Mouse (Mus musculus) spleen, adult 18-20 months (tissue): ENCODE data around the gene Map4.
"Not testable (repeated sequence)": the region's sequence is repeated elsewhere in the genome, so short reads cannot be mapped to it uniquely, and the experiment has no call there.

Experiments used
- DNase-seq, 2 experiments: peaks; one replicate each; pipeline ENCODE4 v3.0.0; 2022; ENCODE audit warnings: mixed read lengths in 2 of 2

Gene Map4

DNA sequence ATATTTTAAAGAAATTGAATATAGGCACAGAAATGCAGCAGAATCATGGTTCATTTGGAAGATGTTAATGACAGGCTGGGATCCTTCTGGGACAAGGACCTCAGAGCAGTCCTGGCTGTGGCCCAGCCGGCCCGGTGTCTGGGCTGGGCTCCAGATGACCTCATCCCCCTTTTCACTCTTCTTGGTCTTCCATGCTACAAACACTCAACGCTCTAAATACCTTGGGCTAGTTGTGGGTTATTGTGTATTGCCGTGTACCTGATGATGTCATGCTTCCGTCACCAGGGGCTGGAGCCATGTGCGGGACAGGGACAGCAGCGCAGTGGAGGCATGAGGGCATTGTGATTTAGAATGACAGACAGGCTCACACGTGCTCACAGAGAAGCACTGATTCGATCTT is 139.1 kb downstream of the Map4 start:
- no peak for DNase-seq

- DNase-seq, result no peak
Observed at GRCm38 (mm10) chr9:110071011-110071410, 139.8 kb downstream of the Map4 start.

- DNase-seq, result peak in 1 of 2 experiments; percentile 73
Observed at GRCm38 (mm10) chr9:110071843-110072242, 140.6 kb downstream of the Map4 start.

DNA sequence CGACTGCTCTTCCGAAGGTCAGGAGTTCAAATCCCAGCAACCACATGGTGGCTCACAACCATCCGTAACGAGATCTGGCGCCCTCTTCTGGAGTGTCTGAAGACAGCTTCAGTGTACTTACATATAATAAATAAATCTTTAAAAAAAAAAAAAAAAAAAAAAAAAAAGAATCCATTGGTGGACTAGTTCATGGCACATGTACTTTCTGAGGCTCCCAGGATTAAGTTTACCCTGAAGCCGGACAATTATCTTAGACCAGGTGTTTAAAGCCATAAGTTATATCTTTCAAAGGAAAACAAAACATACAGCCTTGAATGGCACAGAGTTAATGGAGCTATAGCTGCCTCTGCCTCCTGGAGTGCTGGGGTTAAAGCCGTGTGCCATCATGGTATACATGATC is 145.2 kb downstream of the Map4 start:
- DNase-seq, result not testable (repeated sequence)

- DNase-seq, result no peak
Observed at GRCm38 (mm10) chr9:110081066-110081465, 149.8 kb downstream of the Map4 start.

DNA sequence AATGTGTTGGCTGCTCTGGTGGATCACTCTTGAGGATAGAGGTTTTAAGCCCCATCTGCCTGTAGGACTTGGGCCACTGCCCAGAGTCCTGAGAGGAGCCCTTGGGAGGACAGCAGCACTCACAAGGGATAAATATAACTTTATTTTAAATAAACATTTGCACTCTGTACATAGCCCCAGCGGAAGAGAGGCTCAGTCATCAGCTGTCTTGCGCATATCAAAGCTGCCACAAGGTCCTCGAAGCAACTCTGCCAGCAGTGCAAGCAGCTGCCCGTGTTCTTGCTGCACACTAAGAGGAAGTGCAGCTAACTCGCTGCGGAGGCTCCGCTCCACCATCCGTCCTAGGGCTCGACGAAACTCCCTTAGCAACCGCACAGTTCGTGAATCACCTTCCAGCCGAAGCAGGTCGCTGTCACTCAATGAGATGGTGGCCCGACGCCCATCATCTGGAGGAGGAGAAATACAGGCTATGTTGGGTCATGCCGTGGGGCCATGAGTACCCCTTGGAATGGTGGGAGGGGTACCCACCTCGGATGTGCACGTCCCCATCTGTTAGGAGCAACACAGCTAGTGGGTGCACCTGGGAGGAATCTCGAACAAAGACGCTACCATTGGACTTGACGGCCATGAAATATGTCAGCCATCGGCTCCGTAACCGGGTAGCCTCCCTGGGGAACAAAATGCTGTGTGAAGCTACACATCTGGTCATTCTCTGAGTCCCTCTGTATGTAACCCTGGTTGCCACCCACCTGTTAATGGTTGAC is 153.1 kb downstream of the Map4 start:
- DNase-seq, result no peak

GRCm38 (mm10) chr9:110085693-110086092 is 154.4 kb downstream of the Map4 start:
- no peak for DNase-seq

DNA sequence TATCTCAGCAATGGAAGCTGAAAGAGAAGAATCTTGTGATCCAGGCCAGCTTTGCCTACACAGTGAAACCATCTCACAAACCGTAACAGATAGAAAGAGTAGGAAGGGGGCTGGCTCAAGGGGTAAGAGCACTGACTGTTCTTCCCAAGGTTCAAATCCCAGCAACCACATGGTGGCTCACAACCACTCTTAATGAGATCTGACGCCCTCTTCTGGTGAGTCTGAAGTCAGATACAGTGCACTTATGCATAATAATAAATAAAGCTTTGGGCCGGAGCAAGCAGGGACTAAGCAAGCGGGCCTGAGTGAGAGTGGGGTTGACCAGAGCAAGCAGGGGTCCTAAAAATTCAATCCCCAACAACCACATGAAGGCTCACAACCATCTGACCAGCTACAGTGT is 162.0 kb downstream of the Map4 start:
- peak in 1 of 2 experiments; percentile 20 for DNase-seq

- DNase-seq, result no peak
Observed at GRCm38 (mm10) chr9:110094761-110095160, 163.5 kb downstream of the Map4 start.

- DNase-seq, result no peak
Observed at GRCm38 (mm10) chr9:110097791-110098190, 166.5 kb downstream of the Map4 start.

DNA sequence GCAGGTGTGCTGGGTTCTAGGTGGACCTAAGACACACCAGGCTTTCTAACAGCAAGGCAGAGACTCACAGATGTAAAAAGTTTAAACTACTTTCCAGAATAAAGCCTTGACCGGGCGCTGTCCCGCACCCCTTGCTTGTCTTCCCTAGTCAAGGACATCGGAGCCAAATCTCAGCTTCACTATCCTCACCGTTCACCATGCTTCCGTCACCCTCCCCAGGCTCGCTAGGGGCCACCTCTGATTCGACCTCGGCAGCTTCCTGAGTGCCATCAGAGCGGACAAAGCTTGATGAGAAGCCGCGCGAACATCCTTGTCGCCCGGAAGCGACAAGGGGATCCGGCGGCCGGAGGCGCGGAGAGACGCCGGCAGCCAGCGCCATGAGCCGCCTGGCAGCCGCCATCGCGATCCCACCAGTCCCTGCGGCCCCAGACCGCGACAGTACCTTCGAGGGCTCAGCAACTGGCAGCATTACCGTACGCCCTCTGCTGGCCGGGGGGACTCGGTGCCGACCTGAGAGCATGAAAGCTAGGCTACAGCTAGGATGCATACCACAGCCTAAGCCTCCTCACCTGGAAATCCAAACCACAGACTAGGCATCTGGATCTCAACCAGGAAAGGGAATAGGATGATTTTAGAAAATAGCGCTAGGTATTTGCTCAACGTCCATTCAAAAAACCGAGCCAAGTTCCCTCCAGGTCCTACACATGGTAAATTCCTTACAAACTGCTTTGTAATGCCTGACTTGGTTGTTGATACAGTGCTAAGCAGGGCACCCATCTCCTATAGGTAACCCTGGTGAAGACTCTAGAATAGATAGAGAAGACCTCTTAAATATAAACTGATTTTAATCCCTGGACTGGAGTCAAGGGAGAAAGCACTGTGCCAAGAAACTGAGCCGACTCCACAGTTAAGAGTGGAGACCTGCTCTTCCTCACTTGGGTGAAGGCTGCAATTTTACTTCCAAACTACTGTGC is 169.7 kb downstream of the Map4 start:
- DNase-seq, result peak; percentile 82 to 92

DNA sequence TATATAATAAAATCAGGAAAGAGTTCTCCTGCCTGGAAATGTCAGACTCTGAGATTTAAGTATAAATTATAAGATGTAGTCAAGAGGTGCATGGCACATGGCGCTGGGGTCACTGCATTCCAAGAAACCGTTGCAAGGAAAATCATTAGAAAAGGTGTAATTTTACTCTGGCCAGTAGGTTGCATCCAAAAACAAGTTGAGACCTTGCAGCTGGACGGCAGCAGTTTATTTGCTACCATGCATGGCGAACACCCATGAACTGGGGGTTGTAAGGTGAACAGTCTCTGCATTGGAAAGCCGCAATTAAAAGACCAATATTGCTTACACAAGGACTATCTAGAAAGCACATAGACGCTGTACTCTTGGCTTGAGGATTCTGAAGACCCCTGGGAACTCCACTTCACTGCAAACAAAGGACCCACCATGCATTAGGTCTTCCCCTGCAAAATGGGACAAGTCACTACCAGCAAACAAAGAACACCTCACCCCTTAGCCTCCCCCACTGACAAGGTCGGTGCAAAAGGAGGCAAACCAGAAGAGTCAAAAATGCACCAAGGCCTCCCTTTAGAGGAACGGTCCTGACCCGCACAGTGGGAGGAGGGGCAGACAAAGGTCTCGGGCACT is 185.2 kb downstream of the Map4 start:
- DNase-seq, result no peak

- peak; percentile 76 to 86 for DNase-seq
Observed at GRCm38 (mm10) chr9:110116977-110117778, 185.9 kb downstream of the Map4 start, which contains the start of gene Smarcc1. TSS of gene Smarcc1 (plus strand) at chr9:110117708.

DNA sequence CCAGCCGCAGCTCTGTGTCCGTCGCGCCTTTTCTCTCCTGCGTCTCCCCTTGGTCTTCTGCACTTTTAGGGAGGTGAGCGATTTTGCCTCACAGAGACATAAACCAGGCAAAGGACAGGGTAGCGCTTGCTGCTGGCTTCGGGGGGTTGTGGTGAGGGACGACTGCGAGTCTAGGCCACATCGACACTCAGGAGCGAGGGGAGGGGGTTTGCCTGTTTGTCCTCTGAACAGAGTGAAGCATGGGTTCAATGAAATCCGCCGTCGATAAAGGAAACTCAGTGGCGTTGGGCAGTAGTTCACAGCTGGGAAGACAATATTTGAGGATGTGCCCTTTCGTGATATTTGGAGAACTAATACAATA is 186.5 kb downstream of the Map4 start, which contains the start of gene Dhx30:
TSS of gene Dhx30 (minus strand) at position 52 of the 361 bp plus-strand sequence.
- DNase-seq, result no peak

DNA sequence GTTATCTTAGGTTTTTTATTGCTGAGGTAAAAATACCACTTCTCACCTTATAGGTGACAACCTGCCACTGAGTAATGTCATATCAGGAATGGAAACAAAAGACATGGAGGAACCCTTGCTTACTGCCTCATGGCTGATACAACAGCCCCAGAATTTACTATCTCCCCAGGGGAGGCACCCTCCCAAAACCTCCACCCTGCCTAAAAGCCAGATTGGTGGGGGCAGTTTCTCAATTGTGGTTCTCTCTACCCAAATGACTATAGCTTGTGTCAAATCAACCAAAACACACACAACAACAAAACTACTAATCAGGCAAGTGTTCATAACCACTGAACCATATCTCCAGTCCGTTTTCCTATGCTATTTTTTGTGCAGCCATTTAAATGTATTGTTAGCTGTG is 187.0 kb downstream of the Map4 start:
- no peak for DNase-seq

GRCm38 (mm10) chr9:110121424-110121823 is 190.2 kb downstream of the Map4 start:
- no peak for DNase-seq

DNA sequence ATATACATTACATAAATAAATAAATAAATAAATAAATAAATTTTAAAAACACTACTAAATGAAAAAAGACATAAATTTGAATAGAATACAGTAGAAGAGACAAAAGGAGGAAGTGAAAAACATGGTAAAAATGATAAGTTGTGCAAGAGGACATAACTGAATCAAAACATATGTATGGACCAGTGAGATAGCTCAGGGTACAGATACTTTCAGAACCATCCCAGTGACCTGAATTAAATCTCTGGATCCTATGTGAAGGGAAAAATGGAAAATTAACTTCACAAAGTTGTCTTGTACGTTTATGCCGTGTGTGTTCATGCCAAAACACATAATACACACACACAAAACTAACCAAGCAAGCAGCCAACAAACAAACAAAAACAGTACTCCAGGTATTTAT is 192.1 kb downstream of the Map4 start:
- no peak for DNase-seq

- DNase-seq, result not testable (repeated sequence)
Observed at GRCm38 (mm10) chr9:110124008-110124540, 192.8 kb downstream of the Map4 start.

DNA sequence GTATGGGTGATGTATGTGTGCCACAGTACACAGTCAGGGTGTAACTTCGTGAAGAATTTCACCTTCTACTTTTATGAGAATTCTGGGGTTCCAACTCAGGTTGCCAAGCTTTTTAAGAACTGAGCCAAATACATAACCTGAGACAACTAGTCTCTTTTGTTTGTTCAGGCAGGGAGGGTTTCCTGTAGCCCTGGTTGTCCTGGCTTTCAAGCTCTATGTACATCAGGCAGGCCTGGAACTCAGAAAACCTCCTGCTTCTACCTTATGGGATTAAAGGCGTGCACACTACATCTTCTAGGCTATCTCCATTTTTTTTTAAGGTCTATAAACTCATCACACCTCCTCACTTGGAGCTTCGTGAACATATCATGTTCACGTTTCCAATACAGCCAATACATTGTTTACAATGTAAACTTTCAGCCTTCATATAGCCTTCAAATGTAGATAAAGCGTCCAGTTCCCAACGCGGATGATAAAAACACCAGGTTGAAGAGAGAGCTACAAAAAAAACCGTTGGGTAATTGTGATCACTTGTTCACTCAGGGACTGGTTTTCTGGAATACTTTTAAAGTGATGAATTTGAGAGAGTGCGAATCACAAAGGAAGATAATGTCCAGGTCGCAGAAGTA is 199.8 kb downstream of the Map4 start:
- DNase-seq, result no peak

GRCm38 (mm10) chr9:110131525-110132197 is 200.4 kb downstream of the Map4 start:
- DNase-seq, result peak; percentile 99 to 100

- no peak for DNase-seq
Observed at GRCm38 (mm10) chr9:110132201-110132605, 200.9 kb downstream of the Map4 start.
